Mouse (Mus musculus): ENCODE measurements at regions not wholly inside any gene's neighbourhood (a gene's known extent, or its start where the extent isn't known, plus 50 kb on each side); places are given as distances from the start of the nearest gene placed in this dataset.
A peak's percentile ranks its signal among the peaks of the same experiment; 100 is the strongest.

GRCm38 (mm10) chr19:59574346-59574745, 116.2 kb downstream of the Emx2 start:
- Histone ChIP-seq H3K36me3 (ENCODE audit: control insufficient read depth, insufficient read depth, low read length) (no peaks in the 10 kb centered on the region), H3K27ac (replicated peaks; ENCODE audit: low read depth, low read length) (no peak overlapping the region), H3K4me3 (replicated peaks; ENCODE audit: low read length) (no peak overlapping the region), H3K9me3 (ENCODE audit: control insufficient read depth, low read length) (no peaks in the 10 kb centered on the region), H3K4me1 (ENCODE audit: control insufficient read depth, insufficient read depth, low read length) (no peaks in the 10 kb centered on the region), H3K9ac (ENCODE audit: low read depth, low read length, severe bottlenecking) (no peak overlapping the region), H3K27me3 (ENCODE audit: control insufficient read depth, insufficient read depth, low read length) (no peaks in the 10 kb centered on the region), H3K4me2 (replicated peaks; ENCODE audit: low read depth, low read length, severe bottlenecking) (no peak overlapping the region)
- no peak for DNase-seq (ENCODE audit: low spot score)
- ATAC-seq (ENCODE audit: low FRiP score, low read depth): no peak
- 56% methylated on average over 3 of the region's 3 CpGs for WGBS
- TF ChIP-seq POLR2A (IDR thresholded peaks at IDR 0.05; ENCODE audit: borderline replicate concordance, extremely low read depth, insufficient read depth, insufficient read length): no peak

- Histone ChIP-seq H3K27ac (replicated peaks; ENCODE audit: low read depth, low read length) (no peak overlapping the region), H3K27me3 (ENCODE audit: control insufficient read depth, insufficient read depth, low read length) (no peaks in the 10 kb centered on the region), H3K36me3 (ENCODE audit: control insufficient read depth, insufficient read depth, low read length) (no peaks in the 10 kb centered on the region), H3K9me3 (ENCODE audit: control insufficient read depth, low read length) (no peaks in the 10 kb centered on the region), H3K9ac (ENCODE audit: low read depth, low read length, severe bottlenecking) (no peak overlapping the region), H3K4me3 (replicated peaks; ENCODE audit: low read length) (no peak overlapping the region), H3K4me1 (ENCODE audit: control insufficient read depth, insufficient read depth, low read length) (no peaks in the 10 kb centered on the region), H3K4me2 (replicated peaks; ENCODE audit: low read depth, low read length, severe bottlenecking) (no peak overlapping the region)
- no peak for TF ChIP-seq POLR2A (IDR thresholded peaks at IDR 0.05; ENCODE audit: borderline replicate concordance, extremely low read depth, insufficient read depth, insufficient read length)
- DNase-seq (ENCODE audit: low spot score): no peak
- no peak for ATAC-seq (ENCODE audit: low FRiP score, low read depth)
- 57% methylated on average over 9 of the region's 9 CpGs for WGBS
Measured at GRCm38 (mm10) chr19:59577886-59578285, 119.7 kb downstream of the Emx2 start.

GRCm38 (mm10) chr19:59579676-59580075, 121.5 kb downstream of the Emx2 start:
- no peak overlapping the region for H3K27ac ChIP-seq (replicated peaks; ENCODE audit: low read depth, low read length)
- WGBS: 84% methylated on average over 1 of the region's 1 CpGs
- no peak overlapping the region for H3K9ac ChIP-seq (ENCODE audit: low read depth, low read length, severe bottlenecking)
- no peak for TF ChIP-seq POLR2A (IDR thresholded peaks at IDR 0.05; ENCODE audit: borderline replicate concordance, extremely low read depth, insufficient read depth, insufficient read length)
- H3K4me2 ChIP-seq (replicated peaks; ENCODE audit: low read depth, low read length, severe bottlenecking): no peak overlapping the region
- DNase-seq (ENCODE audit: low spot score): no peak
- no peak overlapping the region for H3K4me3 ChIP-seq (replicated peaks; ENCODE audit: low read length)
- no peaks in the 10 kb centered on the region for H3K9me3 ChIP-seq (ENCODE audit: control insufficient read depth, low read length)
- no peaks in the 10 kb centered on the region for H3K27me3 ChIP-seq (ENCODE audit: control insufficient read depth, insufficient read depth, low read length)
- no peak for ATAC-seq (ENCODE audit: low FRiP score, low read depth)
- H3K4me1 ChIP-seq (ENCODE audit: control insufficient read depth, insufficient read depth, low read length): no peaks in the 10 kb centered on the region
- no peaks in the 10 kb centered on the region for H3K36me3 ChIP-seq (ENCODE audit: control insufficient read depth, insufficient read depth, low read length)

GRCm38 (mm10) chr19:59585835-59586234, 127.7 kb downstream of the Emx2 start:
- H3K4me1 ChIP-seq (ENCODE audit: control insufficient read depth, insufficient read depth, low read length): peaks cover 21% of the 10 kb centered on the region
- H3K27me3 ChIP-seq (ENCODE audit: control insufficient read depth, insufficient read depth, low read length): no peaks in the 10 kb centered on the region
- no peak for ATAC-seq (ENCODE audit: low FRiP score, low read depth)
- H3K9me3 ChIP-seq (ENCODE audit: control insufficient read depth, low read length): no peaks in the 10 kb centered on the region
- no peak overlapping the region for H3K4me2 ChIP-seq (replicated peaks; ENCODE audit: low read depth, low read length, severe bottlenecking)
- WGBS: 30% methylated on average over 4 of the region's 4 CpGs
- no peak for DNase-seq (ENCODE audit: low spot score)
- H3K27ac ChIP-seq (replicated peaks; ENCODE audit: low read depth, low read length): no peak overlapping the region
- H3K36me3 ChIP-seq (ENCODE audit: control insufficient read depth, insufficient read depth, low read length): no peaks in the 10 kb centered on the region
- no peak overlapping the region for H3K9ac ChIP-seq (ENCODE audit: low read depth, low read length, severe bottlenecking)
- H3K4me3 ChIP-seq (replicated peaks; ENCODE audit: low read length): no peak overlapping the region
- TF ChIP-seq POLR2A (IDR thresholded peaks at IDR 0.05; ENCODE audit: borderline replicate concordance, extremely low read depth, insufficient read depth, insufficient read length): no peak

- Histone ChIP-seq H3K4me2 (replicated peaks; ENCODE audit: low read depth, low read length, severe bottlenecking) (no peak overlapping the region), H3K9ac (ENCODE audit: low read depth, low read length, severe bottlenecking) (no peak overlapping the region), H3K27ac (replicated peaks; ENCODE audit: low read depth, low read length) (peak overlapping the region; percentile 65), H3K27me3 (ENCODE audit: control insufficient read depth, insufficient read depth, low read length) (no peaks in the 10 kb centered on the region), H3K9me3 (ENCODE audit: control insufficient read depth, low read length) (no peaks in the 10 kb centered on the region), H3K36me3 (ENCODE audit: control insufficient read depth, insufficient read depth, low read length) (no peaks in the 10 kb centered on the region), H3K4me1 (ENCODE audit: control insufficient read depth, insufficient read depth, low read length) (peaks cover 21% of the 10 kb centered on the region), H3K4me3 (replicated peaks; ENCODE audit: low read length) (no peak overlapping the region)
- DNase-seq (ENCODE audit: low spot score) (peak; percentile 71), ATAC-seq (ENCODE audit: low FRiP score, low read depth) (peak; percentile 75)
- 27% methylated on average over 12 of the region's 12 CpGs for WGBS
- no peak for TF ChIP-seq POLR2A (IDR thresholded peaks at IDR 0.05; ENCODE audit: borderline replicate concordance, extremely low read depth, insufficient read depth, insufficient read length)
Measured at GRCm38 (mm10) chr19:59587303-59587702, 129.1 kb downstream of the Emx2 start.

- WGBS: 23% methylated on average over 17 of the region's 17 CpGs
- H3K4me2 ChIP-seq (replicated peaks; ENCODE audit: low read depth, low read length, severe bottlenecking): peak overlapping the region; percentile 45
- H3K4me3 ChIP-seq (replicated peaks; ENCODE audit: low read length): peak overlapping the region; percentile 15
- H3K27me3 ChIP-seq (ENCODE audit: control insufficient read depth, insufficient read depth, low read length): no peaks in the 10 kb centered on the region
- peaks cover 21% of the 10 kb centered on the region for H3K4me1 ChIP-seq (ENCODE audit: control insufficient read depth, insufficient read depth, low read length)
- no peak for TF ChIP-seq POLR2A (IDR thresholded peaks at IDR 0.05; ENCODE audit: borderline replicate concordance, extremely low read depth, insufficient read depth, insufficient read length)
- no peaks in the 10 kb centered on the region for H3K9me3 ChIP-seq (ENCODE audit: control insufficient read depth, low read length)
- no peak for ATAC-seq (ENCODE audit: low FRiP score, low read depth)
- DNase-seq (ENCODE audit: low spot score): peak; percentile 27
- no peaks in the 10 kb centered on the region for H3K36me3 ChIP-seq (ENCODE audit: control insufficient read depth, insufficient read depth, low read length)
- no peak overlapping the region for H3K27ac ChIP-seq (replicated peaks; ENCODE audit: low read depth, low read length)
- H3K9ac ChIP-seq (ENCODE audit: low read depth, low read length, severe bottlenecking): no peak overlapping the region
Measured at GRCm38 (mm10) chr19:59588068-59588522, 129.9 kb downstream of the Emx2 start.

All from limb, embryonic 14.5 days (tissue).